Mouse (Mus musculus) brain, embryonic 14.5 days (tissue): ENCODE data around the gene Sdr42e1. TPM values are rescaled to one million over a fixed set of nuclear protein-coding genes. Genes with fewer than 3 reads are reported as not detected.

Experiments used
- DNase-seq: peaks from one replicate; pipeline ENCODE4 v3.0.0-alpha.2; 2011; ENCODE audit warnings: low read depth
- CTCF ChIP-seq: fragments of 200-500 bp; IDR thresholded peaks from 2 replicates; pipeline ENCODE4 v1.5.1; 2012; ENCODE audit warnings: inconsistent platforms, mild to moderate bottlenecking, moderate library complexity, borderline replicate concordance; ENCODE audit not compliant: insufficient read depth, insufficient read length; ENCODE audit errors: extremely low read depth
- POLR2A ChIP-seq: fragments of 200-500 bp; IDR thresholded peaks from 2 replicates; pipeline ENCODE4 v1.6.1; 2012; ENCODE audit warnings: mild to moderate bottlenecking, inconsistent platforms, borderline replicate concordance; ENCODE audit not compliant: poor library complexity, insufficient read depth, insufficient read length, severe bottlenecking; ENCODE audit errors: extremely low read depth
- polyA plus RNA-seq: library from polyadenylated mRNA; depleted of rRNA; stranded (reverse); fragments of >200 nt; gene quantifications from 2 replicates; pipeline ENCODE4 v1.2.3, GENCODE M21; 2012

Sdr42e1 gene
- polyA plus RNA-seq, 1 experiment = 1.8 TPM

DNA sequence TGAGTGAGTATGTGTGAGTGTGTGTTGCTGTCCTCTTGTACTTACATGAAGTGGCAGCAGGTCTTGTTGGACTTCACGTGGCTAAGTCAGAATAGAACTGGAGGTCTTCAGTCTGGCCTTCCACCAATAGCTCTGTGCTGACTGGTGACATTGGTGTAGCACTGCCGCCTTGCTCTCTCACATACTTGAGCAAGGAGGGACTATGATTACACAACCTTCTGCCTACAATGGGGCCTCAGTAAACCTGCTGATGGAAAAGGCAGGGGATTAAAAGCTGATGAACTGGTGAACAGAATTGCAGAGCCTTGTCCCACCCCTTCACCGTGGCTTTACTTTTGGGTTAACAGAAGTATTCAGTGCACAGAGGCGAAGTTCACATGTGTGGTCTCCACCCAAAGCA lies 18.6 kb upstream of the Sdr42e1 start:
- TF ChIP-seq POLR2A = no peak
- TF ChIP-seq CTCF = no peak
- DNase-seq = no peak

GRCm38 (mm10) chr8:117687890-117688289 lies 14.4 kb upstream of the Sdr42e1 start:
- TF ChIP-seq POLR2A (no peak), CTCF (no peak)
- no peak for DNase-seq

DNA sequence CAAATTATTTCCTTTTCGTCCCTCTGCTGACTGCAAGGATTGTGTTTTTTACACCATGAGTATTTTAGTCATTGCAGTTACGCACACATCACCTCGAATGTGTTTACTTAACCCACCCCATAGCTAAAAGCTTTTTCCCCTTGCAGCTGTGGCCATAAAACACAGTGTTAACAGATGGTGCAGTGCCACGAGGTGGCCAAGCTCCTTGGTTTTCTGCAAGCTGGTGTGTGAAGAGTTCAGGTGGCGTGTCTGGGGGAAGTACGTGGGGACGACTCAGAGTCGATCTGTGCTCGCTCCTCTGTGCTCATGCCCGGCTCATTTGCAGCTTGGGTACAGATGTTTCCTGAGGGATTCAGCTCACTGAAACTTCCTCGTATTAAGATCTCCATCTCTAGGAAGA lies 11.0 kb upstream of the Sdr42e1 start:
- no peak for DNase-seq
- TF ChIP-seq CTCF (no peak), POLR2A (no peak)

GRCm38 (mm10) chr8:117683925-117684472 lies 10.5 kb upstream of the Sdr42e1 start:
- DNase-seq = no peak
- no peak for TF ChIP-seq POLR2A
- TF ChIP-seq CTCF = no peak

DNA sequence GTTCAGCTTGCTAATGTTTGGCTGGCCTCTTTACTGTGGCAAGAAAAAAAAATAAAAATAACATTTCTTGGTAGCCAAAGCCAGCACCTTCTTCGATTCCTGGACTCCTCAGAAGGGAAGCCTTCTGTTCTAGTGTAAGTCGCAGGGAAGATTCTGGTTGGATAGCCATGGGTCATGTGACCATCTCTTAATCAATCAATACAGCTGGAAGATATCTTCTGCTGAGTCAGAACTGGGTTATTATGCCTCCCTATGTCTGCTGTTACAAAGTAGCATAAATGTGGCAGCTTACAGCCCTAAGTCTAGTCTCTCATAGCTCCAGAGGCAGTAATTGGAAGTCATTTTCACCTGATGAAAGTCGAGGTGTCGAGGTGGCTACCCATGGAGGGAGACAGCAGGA lies 5.2 kb upstream of the Sdr42e1 start:
- no peak for DNase-seq
- TF ChIP-seq POLR2A (no peak), CTCF (no peak)

- no peak for DNase-seq
- TF ChIP-seq POLR2A (no peak), CTCF (no peak)
Measured at GRCm38 (mm10) chr8:117677011-117677410, 3.5 kb upstream of the Sdr42e1 start.

GRCm38 (mm10) chr8:117676460-117676859 lies 3.0 kb upstream of the Sdr42e1 start:
- no peak for TF ChIP-seq CTCF
- TF ChIP-seq POLR2A = no peak
- no peak for DNase-seq

DNA sequence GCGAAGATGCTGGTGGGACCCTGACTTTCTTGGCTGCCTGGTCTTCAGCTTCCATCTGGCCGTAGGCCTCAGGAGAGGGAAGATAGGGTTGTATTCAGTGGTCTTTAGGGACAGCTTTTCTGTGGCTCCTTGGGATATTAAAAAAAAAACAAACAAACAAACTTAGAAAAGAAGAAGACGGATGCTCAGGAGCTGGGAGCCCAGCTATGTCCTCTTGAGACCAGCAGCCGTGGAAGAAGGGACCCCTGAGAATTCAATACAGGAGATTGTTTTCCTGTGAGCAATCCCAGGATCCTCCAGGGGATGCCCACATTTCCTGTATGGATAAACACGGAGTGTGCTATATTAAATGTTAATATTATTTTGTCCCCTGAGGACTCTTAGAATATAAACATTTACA lies 1.7 kb upstream of the Sdr42e1 start:
- TF ChIP-seq POLR2A = no peak
- no peak for TF ChIP-seq CTCF
- no peak for DNase-seq

DNA sequence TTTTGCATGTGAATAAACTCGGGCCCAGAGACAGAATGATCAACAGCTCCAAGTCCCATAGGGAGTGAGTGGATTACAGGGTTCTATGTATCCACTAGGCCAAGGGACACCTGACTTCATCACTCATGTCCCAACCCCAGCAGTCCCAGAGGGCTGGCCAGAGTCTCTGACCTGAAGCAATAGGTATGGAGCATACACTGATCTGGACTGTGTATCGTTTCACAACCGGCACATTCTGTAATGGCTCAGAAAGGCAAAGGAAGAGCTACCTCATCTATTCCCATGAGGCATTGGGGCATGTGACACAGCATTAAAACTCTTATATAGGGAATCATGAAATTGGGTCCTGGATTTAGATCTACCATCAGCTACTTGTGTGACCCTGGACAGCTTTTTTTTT lies 931 bp downstream of the Sdr42e1 start:
- TF ChIP-seq CTCF (no peak), POLR2A (no peak)
- DNase-seq = no peak

- no peak for DNase-seq
- TF ChIP-seq POLR2A = no peak
Measured at GRCm38 (mm10) chr8:117670461-117670860, 3.0 kb downstream of the Sdr42e1 start.

- DNase-seq = no peak
- no peak for TF ChIP-seq POLR2A
Measured at GRCm38 (mm10) chr8:117667349-117668124, 6.0 kb downstream of the Sdr42e1 start.

DNA sequence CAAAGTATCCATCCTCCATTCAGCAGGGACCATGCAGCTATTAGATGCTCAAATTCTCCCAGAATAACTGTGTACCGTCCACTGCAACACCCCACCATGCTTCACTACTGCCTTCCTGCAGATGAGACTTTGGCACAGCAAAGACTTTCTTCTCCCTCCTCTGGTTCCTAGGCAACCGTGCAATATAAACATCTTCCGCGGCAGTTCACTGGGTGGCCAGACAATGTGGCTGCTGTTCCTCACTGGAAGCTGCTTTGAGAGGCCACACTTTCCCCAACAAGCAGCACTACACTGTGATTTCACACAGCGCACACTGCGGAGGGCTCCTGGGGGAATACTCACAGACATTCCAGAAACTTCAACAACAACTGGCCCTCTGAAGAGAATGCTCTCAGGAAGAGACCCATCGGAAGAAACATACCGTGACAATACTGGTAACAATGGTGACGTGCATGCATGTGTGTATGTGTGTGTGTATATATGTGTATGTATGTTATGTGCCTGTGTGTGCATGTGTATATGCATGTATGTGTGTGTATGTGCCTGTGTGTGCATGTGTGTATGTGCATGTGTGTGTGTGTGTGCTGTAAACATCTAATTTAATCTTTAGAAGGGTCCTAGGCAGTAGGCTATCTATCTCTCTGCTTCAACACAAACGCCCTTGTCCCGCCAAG lies 13.0 kb downstream of the Sdr42e1 start:
- TF ChIP-seq CTCF (no peak), POLR2A (no peak)
- DNase-seq = peak; percentile 89

DNA sequence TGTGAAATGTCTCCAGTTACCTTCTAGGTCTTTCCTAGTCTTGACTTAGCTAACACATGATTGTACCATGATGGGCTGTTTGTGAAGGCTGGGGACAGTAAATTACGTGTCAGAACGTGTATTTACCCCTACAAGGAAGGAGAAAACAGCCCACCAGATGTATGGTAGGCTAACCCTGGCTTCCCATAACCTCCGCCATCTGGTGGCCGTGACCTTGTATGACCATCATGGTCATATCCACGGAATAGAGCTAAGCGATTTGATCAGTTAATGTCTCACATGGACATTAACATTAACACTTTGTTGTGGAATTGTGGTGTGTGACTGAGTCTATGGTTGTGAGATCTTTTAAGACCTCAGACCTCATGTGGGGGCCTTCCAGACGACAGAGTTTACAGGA lies 14.5 kb downstream of the Sdr42e1 start:
- TF ChIP-seq CTCF (peak; percentile 13; the same call in 1 of the 2 replicates), POLR2A (no peak)
- DNase-seq = no peak
